Mouse (Mus musculus) liver, embryonic 14.5 days (tissue): ENCODE data around the gene Glycam1. TPM values are rescaled to one million over a fixed set of nuclear protein-coding genes. Genes with fewer than 3 reads are reported as not detected.

ENCODE experiments used
- ATAC-seq: fragments of 200-750 bp; cut with Nextera tagmentation; 2 replicates; pipeline ENCODE4 v1.8.0; 2017; ENCODE audit warnings: moderate number of reproducible peaks, mild to moderate bottlenecking, moderate library complexity; ENCODE audit not compliant: insufficient read depth
- DNase-seq, 3 experiments: peaks; one replicate each; pipeline ENCODE4 v3.0.0-alpha.2; 2012 to 2013; ENCODE audit warnings: low read depth in 3 of 3, low spot score in 3 of 3
- H3K27ac ChIP-seq: fragments of 300-500 bp; sonication (generic); 2 replicates; pipeline ENCODE4 v1.5.1; 2014; ENCODE audit warnings: moderate library complexity, mild to moderate bottlenecking, control low read depth, inconsistent platforms
- H3K27me3 ChIP-seq: fragments of 300-500 bp; sonication (generic); 2 replicates; pipeline ENCODE4 v1.6.1; 2014; ENCODE audit warnings: mild to moderate bottlenecking, low read length, moderate library complexity; ENCODE audit not compliant: control insufficient read depth, insufficient read depth
- H3K36me3 ChIP-seq: fragments of 300-500 bp; sonication (generic); replicated peaks from 2 replicates; pipeline ENCODE4 v1.6.1; 2014; ENCODE audit warnings: low read depth; ENCODE audit not compliant: control insufficient read depth, insufficient read depth
- H3K4me1 ChIP-seq, 2 experiments: fragments of 200-500 bp in 1 of 2; fragments of 300-500 bp in 1 of 2; sonication (generic) in 1 of 2; replicated peaks; 2 replicates each; pipeline ENCODE4 v1.6.1; 2012 to 2014; ENCODE audit warnings: antibody characterized with exemption in 1 of 2, inconsistent platforms in 1 of 2, low read length in 1 of 2; ENCODE audit not compliant: control insufficient read depth in 2 of 2, insufficient read depth in 2 of 2
- H3K4me2 ChIP-seq: fragments of 300-500 bp; sonication (generic); 2 replicates; pipeline ENCODE4 v1.6.1; 2014; ENCODE audit warnings: low read depth, mild to moderate bottlenecking, control low read depth, moderate library complexity
- H3K4me3 ChIP-seq, 2 experiments: fragments of 200-500 bp in 1 of 2; fragments of 300-500 bp in 1 of 2; sonication (generic) in 1 of 2; 2 replicates each; pipeline ENCODE4 v1.5.1; 2012 to 2014; ENCODE audit warnings: low read depth in 2 of 2, low read length in 2 of 2, mild to moderate bottlenecking in 2 of 2, control low read depth in 1 of 2, inconsistent platforms in 1 of 2, moderate library complexity in 1 of 2; ENCODE audit not compliant: insufficient read depth in 1 of 2
- H3K9ac ChIP-seq: fragments of 300-500 bp; sonication (generic); replicated peaks from 2 replicates; pipeline ENCODE4 v1.6.1; 2014; ENCODE audit warnings: mild to moderate bottlenecking, control low read depth, moderate library complexity
- H3K9me3 ChIP-seq: fragments of 300-500 bp; sonication (generic); 2 replicates; pipeline ENCODE4 v1.6.1; 2016; ENCODE audit warnings: low read length, mixed read lengths; ENCODE audit not compliant: control insufficient read depth
- CTCF ChIP-seq: IDR thresholded peaks from 2 replicates; pipeline ENCODE4 v1.5.1; 2016; ENCODE audit warnings: antibody characterized with exemption, low read depth, control low read depth
- EP300 ChIP-seq: IDR thresholded peaks from 2 replicates; pipeline ENCODE4 v1.6.1; 2016; ENCODE audit warnings: antibody characterized with exemption, low read depth
- WGBS: fragments of 180-500 bp; shearing (Covaris S2); extraction: QIAGEN DNeasy Blood & Tissue Kit; methylation state at CpG from one replicate; pipeline ENCODE4 v1.1.7; 2014; ENCODE audit not compliant: insufficient replicate concordance; 5-methylcytosine and 5-hydroxymethylcytosine counted together
- polyA plus RNA-seq, 2 experiments: library from polyadenylated mRNA; depleted of rRNA in 1 of 2; stranded (reverse) in 1 of 2; unstranded in 1 of 2; fragments of >200 nt; fragmentation: Nextera tagmentation in 1 of 2; extraction: Ambion mirVana in 1 of 2; gene quantifications; 2 replicates each; pipeline versions ENCODE4 v1.2.1 to v1.2.3; 2012 to 2014

Gene Glycam1
- polyA plus RNA-seq, 2 experiments, result not detected

DNA sequence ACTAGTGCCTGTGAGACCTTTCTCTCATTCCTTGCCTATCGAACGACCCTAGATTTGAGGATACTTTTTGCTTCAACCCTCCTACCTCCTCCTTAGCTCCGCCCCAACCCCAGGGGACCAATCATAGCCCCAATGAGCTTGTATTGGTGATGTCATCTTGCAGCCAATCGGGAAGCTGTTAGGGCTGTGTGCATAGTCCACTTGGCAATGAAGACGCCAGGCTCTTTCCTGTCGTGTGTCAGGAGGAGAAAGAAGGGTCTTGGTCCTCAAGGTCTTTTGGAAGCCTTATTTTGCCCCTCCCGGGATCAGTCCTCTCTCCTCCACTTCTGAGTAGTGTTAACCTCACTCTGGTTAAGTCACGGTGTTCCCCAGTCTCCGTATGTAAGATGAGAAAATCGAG is 50.8 kb downstream of the Glycam1 start:
- no peak overlapping the region for H3K27ac ChIP-seq
- H3K9me3 ChIP-seq, result no peaks in the 10 kb centered on the region
- peak overlapping the region in 1 of 2 experiments; percentile 35; a peak in 1 of 4 replicates for H3K4me3 ChIP-seq
- DNase-seq (peak in 2 of 3 experiments; percentile 18 to 22), ATAC-seq (peak; percentile 76)
- H3K4me1 ChIP-seq, result peaks cover 0 to 3% of the 10 kb centered on the region in 2 experiments; a peak in 1 of 4 replicates
- no peaks in the 10 kb centered on the region for H3K27me3 ChIP-seq
- H3K36me3 ChIP-seq, result no peaks in the 10 kb centered on the region
- WGBS, result 3% methylated on average over 10 of the region's 10 CpGs
- H3K4me2 ChIP-seq, result peak overlapping the region; percentile 48
- TF ChIP-seq EP300 (no peak), CTCF (no peak)
- no peak overlapping the region for H3K9ac ChIP-seq

DNA sequence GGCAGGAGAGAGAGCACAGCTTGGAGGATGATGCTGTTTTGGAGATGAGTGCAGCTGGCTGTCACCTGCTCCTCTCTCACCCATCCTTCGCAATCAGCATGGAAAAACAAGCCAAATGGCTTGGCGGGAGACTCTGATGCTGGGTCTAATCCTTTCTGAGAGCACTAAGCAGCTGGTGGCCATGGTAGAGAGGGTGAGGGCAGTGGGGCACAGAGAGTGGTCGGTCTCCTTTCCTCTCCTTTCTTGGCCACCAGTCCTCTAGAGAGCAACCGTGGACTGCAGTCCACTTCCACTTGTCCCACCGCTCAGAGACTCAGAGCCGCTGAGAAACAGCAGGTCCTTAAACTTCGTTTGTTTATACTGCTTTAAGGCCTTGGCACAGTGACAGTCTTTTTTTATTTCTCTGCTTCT is 51.3 kb downstream of the Glycam1 start:
- TF ChIP-seq EP300 (no peak), CTCF (no peak)
- Histone ChIP-seq H3K4me2 (no peak overlapping the region), H3K9ac (no peak overlapping the region), H3K27me3 (no peaks in the 10 kb centered on the region), H3K9me3 (no peaks in the 10 kb centered on the region), H3K4me3 (no peak overlapping the region), H3K27ac (no peak overlapping the region), H3K36me3 (no peaks in the 10 kb centered on the region), H3K4me1 (peaks cover 0 to 3% of the 10 kb centered on the region in 2 experiments; a peak in 1 of 4 replicates)
- 18% methylated on average over 7 of the region's 7 CpGs for WGBS
- DNase-seq (no peak), ATAC-seq (no peak)

Other genes starting within 250 kb of the Glycam1 start
- gene Zfp385a, start 225.0 kb downstream of the Glycam1 start, polyA plus RNA-seq (2012; rRNA removed), result 4.9 and 5.6 TPM in 2 replicates
- gene Zfp385a, start 225.0 kb downstream of the Glycam1 start, polyA plus RNA-seq (2014; fragmentation: Nextera tagmentation; extraction: Ambion mirVana), result 4.7 and 6.2 TPM in 2 replicates
- 8.4 and 9.3 TPM in 2 replicates for gene Itga5, start 198.3 kb downstream of the Glycam1 start, polyA plus RNA-seq (2012; rRNA removed)
- 9.9 and 12.5 TPM in 2 replicates for gene Itga5, start 198.3 kb downstream of the Glycam1 start, polyA plus RNA-seq (2014; fragmentation: Nextera tagmentation; extraction: Ambion mirVana)
- gene Gtsf1, start 134.6 kb downstream of the Glycam1 start, polyA plus RNA-seq (2012; rRNA removed), result not detected in 2 replicates
- not detected in 2 replicates for gene Gtsf1, start 134.6 kb downstream of the Glycam1 start, polyA plus RNA-seq (2014; fragmentation: Nextera tagmentation; extraction: Ambion mirVana)
- gene Gtsf2, start 116.6 kb downstream of the Glycam1 start, polyA plus RNA-seq (2012; rRNA removed), result not detected in 2 replicates
- gene Gtsf2, start 116.6 kb downstream of the Glycam1 start, polyA plus RNA-seq (2014; fragmentation: Nextera tagmentation; extraction: Ambion mirVana), result not detected in 2 replicates
- 4.9 and 5.6 TPM in 2 replicates for gene Nckap1l, start 111.3 kb downstream of the Glycam1 start, polyA plus RNA-seq (2012; rRNA removed)
- gene Nckap1l, start 111.3 kb downstream of the Glycam1 start, polyA plus RNA-seq (2014; fragmentation: Nextera tagmentation; extraction: Ambion mirVana), result 5.9 and 6.1 TPM in 2 replicates
- 0.83 and 1.0 TPM in 2 replicates for gene Pde1b, start 62.0 kb downstream of the Glycam1 start, polyA plus RNA-seq (2012; rRNA removed)
- 0.11 and 0.19 TPM in 2 replicates for gene Pde1b, start 62.0 kb downstream of the Glycam1 start, polyA plus RNA-seq (2014; fragmentation: Nextera tagmentation; extraction: Ambion mirVana)
- 0.09 and 0.24 TPM in 2 replicates for gene Ppp1r1a, start 27.1 kb downstream of the Glycam1 start, polyA plus RNA-seq (2012; rRNA removed)
- gene Ppp1r1a, start 27.1 kb downstream of the Glycam1 start, polyA plus RNA-seq (2014; fragmentation: Nextera tagmentation; extraction: Ambion mirVana), result 0.20 TPM in 1 of 2 replicates, not detected in the other
- not detected in 2 replicates for gene Mucl1, start 190.4 kb upstream of the Glycam1 start, polyA plus RNA-seq (2012; rRNA removed)
- not detected in 2 replicates for gene Mucl1, start 190.4 kb upstream of the Glycam1 start, polyA plus RNA-seq (2014; fragmentation: Nextera tagmentation; extraction: Ambion mirVana)